In the genomic region with DNA sequence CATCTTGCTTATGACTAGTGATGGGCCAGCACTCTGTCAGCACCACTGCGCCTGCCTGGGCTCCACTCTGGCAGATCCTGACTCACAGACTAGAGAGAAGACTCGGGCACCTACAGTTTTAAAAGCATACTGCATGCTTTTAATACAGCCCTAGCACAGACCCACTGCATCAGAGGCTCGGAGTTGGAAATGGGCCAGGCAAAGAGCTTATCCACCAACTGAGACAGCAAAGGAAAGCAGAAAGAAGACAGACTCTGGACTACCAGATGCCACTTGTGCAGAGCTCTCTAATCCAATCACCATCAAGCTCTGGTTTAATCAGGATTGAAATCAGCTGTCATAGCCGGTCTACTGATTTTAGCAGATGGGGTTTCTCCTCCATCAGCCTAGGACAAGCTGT, we compare ENCODE assay signal across 11 mouse cellular contexts. TPM values are rescaled to one million over a fixed set of nuclear protein-coding genes. Genes with fewer than 3 reads are reported as not detected.
DNase-seq lines count a peak whose midpoint lies in the region; ATAC-seq and TF ChIP-seq lines count a peak whose summit lies in the region.
"Had no signal": no experiment of that assay in that cellular context is flagged by ENCODE, and none has a peak within 500 bp of the region (broad histone marks: within the 10 kb centered on the region; RNA-seq: fewer than 3 reads in every experiment).

No protein-coding gene starts in this region.

- H3K4me1 ChIP-seq in lung, embryonic 14.5 days (ENCODE audit: insufficient read depth): no peaks in the 10 kb centered on the region

- TF ChIP-seq CTCF in lung, embryonic 14.5 days (IDR thresholded peaks at IDR 0.05; ENCODE audit: low read depth): no peak

- no peak overlapping the region for H3K9ac ChIP-seq in lung, embryonic 14.5 days

- peak; percentile 38; the same call in 1 of the 2 replicates for ATAC-seq in lung, embryonic 14.5 days (ENCODE audit: insufficient read depth)
- ATAC-seq in megakaryocyte progenitor cell, adult 5-6 weeks (replicated peaks; ENCODE audit: poor library complexity): no peak

- H3K36me3 ChIP-seq in lung, embryonic 14.5 days (ENCODE audit: insufficient read depth): peaks cover 98% of the 10 kb centered on the region

- H3K27me3 ChIP-seq in lung, embryonic 14.5 days (ENCODE audit: insufficient read depth, low read length): no peaks in the 10 kb centered on the region
- H3K27me3 ChIP-seq: megakaryocyte, embryonic 14.5 days had no signal

- H3K4me2 ChIP-seq in lung, embryonic 14.5 days: no peak overlapping the region

- H3K27ac ChIP-seq in lung, embryonic 14.5 days (ENCODE audit: low read depth): no peak overlapping the region

- no peak overlapping the region for H3K4me3 ChIP-seq in lung, embryonic 14.5 days (ENCODE audit: low read depth, low read length)
- H3K4me3 ChIP-seq: megakaryocyte, embryonic 14.5 days had no signal

- no peaks in the 10 kb centered on the region for H3K9me3 ChIP-seq in lung, embryonic 14.5 days (ENCODE audit: low read depth, low read length)
- H3K9me3 ChIP-seq: megakaryocyte, embryonic 14.5 days had no signal

- 78% methylated on average over 4 of the region's 4 CpGs for WGBS in lung, embryonic 14.5 days

- peak; percentile 45 for DNase-seq in adrenal gland, adult 2 months
- DNase-seq in adrenal gland, adult 18-20 months (ENCODE audit: low spot score in 2 of 2): no peak
- DNase-seq in lung, embryonic 14.5 days: peak; percentile 30
- DNase-seq in lung, postnatal 25 days (ENCODE audit: low spot score): no peak
- DNase-seq in layer of hippocampus, postnatal 36 days: peak; percentile 77
- peak; percentile 48 for DNase-seq in right cerebral cortex, postnatal 25 days
- DNase-seq in thymus, postnatal 4 days: no peak
- DNase-seq: kidney, adult 11 months; thymus, postnatal 36 days had no signal

RNA-seq across cellular contexts. Expression of a gene that starts 17.9 kb away (rescaled TPM):
- 10 to 100 TPM; 38.5 to 78.4 TPM for total RNA-seq in adrenal gland, adult 2 months (2021)
- 16.8 and 22.1 TPM in 2 replicates for polyA plus RNA-seq in adrenal gland, adult 2 months (2012; rRNA removed)
- total RNA-seq in adrenal gland, adult 18-20 months (2021): 10 to 100 TPM; 52.1 to 71.7 TPM
- polyA plus RNA-seq in lung, embryonic 14.5 days (2014; fragmentation: Nextera tagmentation; extraction: Ambion mirVana): 19.8 and 21.5 TPM in 2 replicates
- total RNA-seq in layer of hippocampus, postnatal 36 days (2021): 10 to 100 TPM; 45.1 to 46.9 TPM
- total RNA-seq in megakaryocyte progenitor cell, adult 5-6 weeks (2015): 15.0 and 18.7 TPM in 2 replicates
- total RNA-seq in megakaryocyte progenitor cell, adult 5-6 weeks (2017): 23.7 and 29.4 TPM in 2 replicates

RNA-seq across cellular contexts. Expression of a gene that starts 19.9 kb away (rescaled TPM):
- not detected for total RNA-seq in adrenal gland, adult 2 months (2021)
- 4.3 and 6.8 TPM in 2 replicates for polyA plus RNA-seq in adrenal gland, adult 2 months (2012; rRNA removed)
- total RNA-seq in adrenal gland, adult 18-20 months (2021): not detected
- polyA plus RNA-seq in lung, embryonic 14.5 days (2014; fragmentation: Nextera tagmentation; extraction: Ambion mirVana): 0.38 and 3.2 TPM in 2 replicates
- total RNA-seq in layer of hippocampus, postnatal 36 days (2021): not detected
- 20.0 and 22.7 TPM in 2 replicates for total RNA-seq in megakaryocyte progenitor cell, adult 5-6 weeks (2015)
- 6.6 and 7.6 TPM in 2 replicates for total RNA-seq in megakaryocyte progenitor cell, adult 5-6 weeks (2017)

RNA-seq across cellular contexts. Expression of a gene that starts 40.6 kb away (rescaled TPM):
- 10 to 100 TPM; 47.8 to 73.2 TPM for total RNA-seq in adrenal gland, adult 2 months (2021)
- 63.1 and 63.4 TPM in 2 replicates for polyA plus RNA-seq in adrenal gland, adult 2 months (2012; rRNA removed)
- 10 to 100 TPM; 62.9 to 70.8 TPM for total RNA-seq in adrenal gland, adult 18-20 months (2021)
- 5.1 and 5.4 TPM in 2 replicates for polyA plus RNA-seq in lung, embryonic 14.5 days (2014; fragmentation: Nextera tagmentation; extraction: Ambion mirVana)
- 10 to 100 TPM; 67.4 to 81.7 TPM for total RNA-seq in layer of hippocampus, postnatal 36 days (2021)
- 7.2 and 12.8 TPM in 2 replicates for total RNA-seq in megakaryocyte progenitor cell, adult 5-6 weeks (2015)
- 9.8 and 11.0 TPM in 2 replicates for total RNA-seq in megakaryocyte progenitor cell, adult 5-6 weeks (2017)

RNA-seq across cellular contexts. Expression of a gene that starts 41.1 kb away (rescaled TPM):
- 10 to 100 TPM; 25.7 to 59.4 TPM for total RNA-seq in adrenal gland, adult 2 months (2021)
- 5.8 and 9.2 TPM in 2 replicates for polyA plus RNA-seq in adrenal gland, adult 2 months (2012; rRNA removed)
- total RNA-seq in adrenal gland, adult 18-20 months (2021): 10 to 100 TPM; 10.4 to 42.7 TPM
- not detected in 2 replicates for polyA plus RNA-seq in lung, embryonic 14.5 days (2014; fragmentation: Nextera tagmentation; extraction: Ambion mirVana)
- total RNA-seq in layer of hippocampus, postnatal 36 days (2021): under 1 TPM in 1 of 2 experiments, not detected in 1; 0.32 TPM
- total RNA-seq in megakaryocyte progenitor cell, adult 5-6 weeks (2015): not detected in 2 replicates
- total RNA-seq in megakaryocyte progenitor cell, adult 5-6 weeks (2017): not detected in 2 replicates

Comparison
In these comparisons a context has a peak if more than half of its experiments do, and no peak if none do; other contexts are left out.
1. DNase-seq: peak in adrenal gland, adult 2 months (single experiment), lung, embryonic 14.5 days (single experiment), layer of hippocampus, postnatal 36 days (2 of 2) and right cerebral cortex, postnatal 25 days (single experiment); none in adrenal gland, adult 18-20 months (0 of 2), lung, postnatal 25 days (single experiment) and thymus, postnatal 4 days (single experiment).
2. RNA of a gene that starts 19.9 kb away (total RNA-seq): 6.6 to 22.7 TPM in megakaryocyte progenitor cell, adult 5-6 weeks; not detected in adrenal gland, adult 2 months, not detected in adrenal gland, adult 18-20 months and not detected in layer of hippocampus, postnatal 36 days; every median in the first group is over 4 times any median in the second.